Mouse (Mus musculus) liver, adult 2 months (tissue): ENCODE data around the gene Birc2.

ENCODE experiments used
- CTCF ChIP-seq: fragments of 200-500 bp; IDR thresholded peaks from 2 replicates; pipeline ENCODE4 v1.5.1; 2011; ENCODE audit warnings: low read depth, low read length, control low read depth
- POLR2A ChIP-seq: fragments of 200-500 bp; IDR thresholded peaks from 2 replicates; pipeline ENCODE4 v1.6.1; 2011; ENCODE audit warnings: low read length, control low read depth; ENCODE audit not compliant: insufficient read depth; ENCODE audit errors: extremely low read depth

- TF ChIP-seq CTCF, result no peak
- TF ChIP-seq POLR2A, result no peak
Observed at GRCm38 (mm10) chr9:7785396-7785795, 51.5 kb downstream of the Birc2 start.
